Mouse (Mus musculus): ENCODE measurements around the gene Daam2. TPM values are rescaled to one million over a fixed set of nuclear protein-coding genes. Genes with fewer than 3 reads are reported as not detected.

Gene Daam2
- total and polyA plus RNA-seq, 3 experiments = 0.04 to 0.41 TPM; not detected in 1

GRCm38 (mm10) chr17:49528503-49529205, 35.5 kb downstream of the Daam2 start:
- Histone ChIP-seq H3K4me2 (ENCODE audit: insufficient read depth, low read depth, poor library complexity, severe bottlenecking) (no peak overlapping the region), H3K9ac (ENCODE audit: insufficient read depth, low read depth) (no peak overlapping the region), H3K27me3 (replicated peaks) (peaks cover 62% of the 10 kb centered on the region), H3K27ac (ENCODE audit: insufficient read depth, low read depth) (no peak overlapping the region), H3K4me3 (replicated peaks in 1 of 3; ENCODE audit: low read depth in 2 of 3, low read length in 2 of 3, poor library complexity in 1 of 3) (no peak overlapping the region), H3K9me3 (replicated peaks; ENCODE audit: low read length) (no peaks in the 10 kb centered on the region), H3K4me1 (ENCODE audit: control insufficient read depth in 1 of 2, insufficient read depth in 2 of 2) (no peaks in the 10 kb centered on the region), H3K79me2 (replicated peaks; ENCODE audit: control insufficient read depth, extremely low read depth, insufficient read depth, poor library complexity, severe bottlenecking) (no peaks in the 10 kb centered on the region), H3K36me3 (replicated peaks in 1 of 2; ENCODE audit: control insufficient read depth in 1 of 2, insufficient read depth in 1 of 2, low read length in 1 of 2) (no peaks in the 10 kb centered on the region)
- no peak for DNase-seq (ENCODE audit: extremely low read depth)
- TF ChIP-seq ZKSCAN1 (IDR thresholded peaks at IDR 0.05; ENCODE audit: borderline replicate concordance, low read depth, low read length) (no peak), MXI1 (IDR thresholded peaks at IDR 0.05; ENCODE audit: low read depth, low read length) (no peak), MYC (IDR thresholded peaks at IDR 0.05; ENCODE audit: low read depth, low read length) (no peak), USF1 (IDR thresholded peaks at IDR 0.05; ENCODE audit: low read depth, low read length) (no peak), MAZ (IDR thresholded peaks at IDR 0.05; ENCODE audit: low read depth, low read length) (no peak), CTCF (conservative IDR thresholded peaks at IDR 0.05 in 1 of 2, IDR thresholded peaks at IDR 0.05 in 1 of 2; ENCODE audit: low read depth in 2 of 2, low read length in 2 of 2) (no peak), IRF4 (IDR thresholded peaks at IDR 0.05; ENCODE audit: low read depth, low read length) (no peak), TBP (conservative IDR thresholded peaks at IDR 0.05; ENCODE audit: low read depth, low read length) (no peak), RAD21 (IDR thresholded peaks at IDR 0.05; ENCODE audit: low read depth, low read length) (no peak), E2F4 (IDR thresholded peaks at IDR 0.05; ENCODE audit: insufficient replicate concordance, low read depth, low read length) (no peak)
- in situ Hi-C loops (cut with MboI; ENCODE audit: low pct_ligation_motif_present, low pct_unique_long_range_greater_than_20kb, low sequenced_read_pairs) (loop anchor here (25.0 kb wide), 1 partner anchor 359 kb away; no protein-coding TSS in a partner anchor), dilution Hi-C loops (cut with MboI; ENCODE audit: extremely low pct_ligation_motif_present, extremely low pct_unique_long_range_greater_than_20kb, low sequenced_read_pairs) (no loop called here)

- Histone ChIP-seq H3K36me3 (replicated peaks in 1 of 2; ENCODE audit: control insufficient read depth in 1 of 2, insufficient read depth in 1 of 2, low read length in 1 of 2) (no peaks in the 10 kb centered on the region), H3K4me3 (replicated peaks in 1 of 3; ENCODE audit: low read depth in 2 of 3, low read length in 2 of 3, poor library complexity in 1 of 3) (no peak overlapping the region), H3K27ac (ENCODE audit: insufficient read depth, low read depth) (no peak overlapping the region), H3K9ac (ENCODE audit: insufficient read depth, low read depth) (no peak overlapping the region), H3K4me2 (ENCODE audit: insufficient read depth, low read depth, poor library complexity, severe bottlenecking) (no peak overlapping the region), H3K4me1 (ENCODE audit: control insufficient read depth in 1 of 2, insufficient read depth in 2 of 2) (no peaks in the 10 kb centered on the region), H3K27me3 (replicated peaks) (peaks cover 68% of the 10 kb centered on the region), H3K9me3 (replicated peaks; ENCODE audit: low read length) (no peaks in the 10 kb centered on the region), H3K79me2 (replicated peaks; ENCODE audit: control insufficient read depth, extremely low read depth, insufficient read depth, poor library complexity, severe bottlenecking) (no peaks in the 10 kb centered on the region)
- DNase-seq (ENCODE audit: extremely low read depth) = no peak
- in situ Hi-C loops (cut with MboI; ENCODE audit: low pct_ligation_motif_present, low pct_unique_long_range_greater_than_20kb, low sequenced_read_pairs) = loop anchor here (25.0 kb wide), 1 partner anchor 359 kb away; no protein-coding TSS in a partner anchor
- dilution Hi-C loops (cut with MboI; ENCODE audit: extremely low pct_ligation_motif_present, extremely low pct_unique_long_range_greater_than_20kb, low sequenced_read_pairs) = no loop called here
- TF ChIP-seq ETS1 (conservative IDR thresholded peaks at IDR 0.05; ENCODE audit: low read depth, low read length) (no peak), MYC (IDR thresholded peaks at IDR 0.05; ENCODE audit: low read depth, low read length) (no peak), EP300 (IDR thresholded peaks at IDR 0.05; ENCODE audit: low read length) (no peak), PAX5 (IDR thresholded peaks at IDR 0.05; ENCODE audit: low read length) (no peak), GABPA (IDR thresholded peaks at IDR 0.05; ENCODE audit: insufficient replicate concordance, low read depth, low read length) (no peak), ELF1 (IDR thresholded peaks at IDR 0.05; ENCODE audit: low read depth, low read length) (no peak), ZC3H11A (IDR thresholded peaks at IDR 0.05; ENCODE audit: low read depth, low read length) (no peak), IRF4 (IDR thresholded peaks at IDR 0.05; ENCODE audit: low read depth, low read length) (no peak), ZNF384 (IDR thresholded peaks at IDR 0.05; ENCODE audit: low read depth, low read length) (no peak), MEF2A (IDR thresholded peaks at IDR 0.05; ENCODE audit: borderline replicate concordance, low read depth, low read length) (no peak), MAFK (IDR thresholded peaks at IDR 0.05; ENCODE audit: insufficient replicate concordance, low read length) (no peak), SMC3 (IDR thresholded peaks at IDR 0.05; ENCODE audit: low read depth, low read length) (no peak)
Measured at GRCm38 (mm10) chr17:49528033-49528432, 36.1 kb downstream of the Daam2 start.
